Mouse (Mus musculus): ENCODE measurements around the gene Sulf2.

DNA sequence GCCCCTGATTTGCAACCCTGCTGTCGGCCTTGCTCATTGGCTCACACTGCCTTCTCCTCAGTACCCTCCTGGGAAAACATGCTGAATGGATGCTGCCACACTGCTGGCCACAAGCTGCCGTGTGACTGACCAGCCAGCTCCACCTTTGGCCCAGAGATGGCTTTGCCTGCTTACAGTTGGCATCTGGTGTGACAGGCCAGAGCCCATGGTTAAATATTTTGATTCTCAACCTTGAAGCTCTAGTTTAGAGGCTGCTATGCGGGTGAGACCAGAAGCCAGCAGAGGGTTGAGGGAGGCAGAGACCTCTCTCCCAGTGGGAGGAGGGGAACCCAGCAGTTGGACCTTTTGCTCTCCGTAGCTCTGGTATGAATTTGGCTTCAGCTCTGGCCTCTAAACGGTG is 6.7 kb upstream of the Sulf2 start:
- TF ChIP-seq CTCF (IDR thresholded peaks at IDR 0.05; ENCODE audit: low read depth) (no peak), EP300 (IDR thresholded peaks at IDR 0.05; ENCODE audit: low read depth) (no peak)
